Mouse (Mus musculus) layer of hippocampus, postnatal 14 days (tissue): Measurements from ENCODE around the gene Ptpn14. TPM values are rescaled to one million over a fixed set of nuclear protein-coding genes. Genes with fewer than 3 reads are reported as not detected.

Source experiments
- DNase-seq, 2 experiments: peaks; one replicate each; pipeline ENCODE4 v3.0.0; 2021 to 2022; ENCODE audit warnings: low spot score in 2 of 2, mixed read lengths in 1 of 2
- total RNA-seq, 2 experiments: library from RNA; stranded (reverse); gene quantifications; 2 replicates each; pipeline ENCODE4 v1.2.3; 2021

Ptpn14 gene
- total RNA-seq, 2 experiments from 2014 or later: 12.0 to 15.7 TPM

DNA sequence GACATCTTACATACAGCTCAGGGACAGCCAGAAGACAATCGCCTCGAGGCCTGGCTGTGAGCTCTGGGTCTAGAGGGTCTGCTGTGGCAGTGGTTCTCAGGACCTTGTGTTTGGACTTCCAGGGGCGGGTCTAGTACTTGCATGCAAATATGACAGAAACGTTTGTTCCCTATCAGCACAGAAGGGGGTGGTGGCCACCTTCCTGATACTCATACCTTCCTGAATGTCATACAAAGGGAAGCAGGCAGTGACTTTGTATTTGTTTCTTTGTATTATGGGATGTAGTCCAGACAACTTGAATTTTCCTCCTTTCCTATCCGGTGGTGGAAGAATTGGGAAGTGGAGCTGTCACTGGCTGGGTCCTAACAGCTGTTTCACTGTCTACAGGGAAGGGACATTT lies 36.2 kb downstream of the Ptpn14 start:
- no peak for DNase-seq

DNA sequence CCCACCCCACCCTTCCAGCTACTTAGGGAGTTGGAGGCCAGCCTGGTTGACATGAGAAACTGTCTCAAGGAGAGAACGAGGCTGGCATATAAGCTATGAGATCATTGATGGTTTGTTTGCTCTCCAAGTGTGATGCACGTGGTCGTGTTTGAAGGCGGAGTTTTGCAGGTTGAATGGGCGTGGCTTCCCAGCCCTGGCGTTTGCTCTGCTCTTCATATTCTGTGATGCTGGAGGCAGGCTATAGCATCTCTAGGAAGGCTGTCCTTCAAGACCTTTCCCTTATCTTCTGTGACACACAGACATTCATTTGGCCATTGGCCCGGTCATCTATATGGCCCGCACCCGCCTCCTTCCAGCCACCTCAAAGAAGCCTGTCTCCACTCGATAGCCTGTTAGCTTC lies 39.1 kb downstream of the Ptpn14 start:
- no peak for DNase-seq

DNA sequence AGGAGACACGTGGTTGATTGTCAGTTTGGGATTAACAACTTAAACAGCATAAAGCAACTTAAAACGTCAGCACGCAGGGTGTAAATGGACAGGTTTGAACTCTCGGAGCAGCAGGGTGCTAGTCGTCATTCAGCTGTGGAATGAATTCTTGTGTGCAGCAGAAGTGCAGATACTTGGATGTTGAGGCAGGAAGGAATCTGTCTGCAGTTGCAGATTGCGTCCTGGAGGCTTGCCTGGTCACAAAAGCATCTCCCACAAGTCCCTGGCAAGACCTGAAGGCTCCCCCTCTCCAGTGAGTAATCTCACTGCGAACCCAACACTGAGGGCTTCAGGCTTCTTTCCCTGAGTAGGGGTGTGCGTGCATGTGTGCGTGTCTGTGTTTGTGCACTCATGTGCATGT lies 39.8 kb downstream of the Ptpn14 start:
- DNase-seq: no peak

DNA sequence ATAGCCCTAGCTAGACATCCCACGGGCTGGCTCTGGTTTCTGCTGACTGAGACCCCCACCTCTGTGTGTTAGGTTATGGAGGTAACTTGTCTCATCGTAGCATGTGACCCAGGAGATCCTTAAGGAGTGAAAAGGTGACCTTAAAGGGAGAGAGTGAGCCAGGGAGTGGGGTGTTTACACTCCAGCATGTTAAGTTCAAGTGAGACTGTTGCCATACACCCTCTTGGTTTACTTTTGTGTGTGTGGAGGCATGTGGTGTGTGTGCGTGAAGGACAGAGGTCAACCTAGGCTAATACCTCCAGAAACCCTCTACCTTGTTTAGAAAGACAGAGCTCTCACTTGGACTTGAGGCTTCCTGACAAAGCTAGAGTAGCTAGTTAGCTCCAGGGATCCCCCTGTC lies 42.4 kb downstream of the Ptpn14 start:
- no peak for DNase-seq

DNA sequence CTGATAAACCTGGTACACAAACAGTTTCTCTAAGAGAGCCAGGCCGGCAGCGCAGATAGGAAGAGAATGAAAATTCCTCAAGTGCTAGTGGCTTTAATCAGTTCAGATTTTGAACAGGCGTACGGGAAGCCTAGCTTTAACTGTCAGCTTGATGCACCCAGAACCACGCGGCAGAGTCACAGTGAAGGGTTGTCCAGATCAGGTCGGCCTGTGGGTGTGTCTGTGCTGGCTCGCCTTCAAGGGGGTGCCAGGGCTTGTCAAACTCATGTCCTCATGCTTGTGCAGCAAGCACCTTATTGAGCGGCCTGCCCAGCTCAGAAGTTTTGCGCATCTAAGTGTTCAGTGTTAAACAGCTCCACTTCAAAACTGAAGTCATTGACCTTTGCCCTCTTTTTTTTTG lies 44.6 kb downstream of the Ptpn14 start:
- no peak for DNase-seq

DNA sequence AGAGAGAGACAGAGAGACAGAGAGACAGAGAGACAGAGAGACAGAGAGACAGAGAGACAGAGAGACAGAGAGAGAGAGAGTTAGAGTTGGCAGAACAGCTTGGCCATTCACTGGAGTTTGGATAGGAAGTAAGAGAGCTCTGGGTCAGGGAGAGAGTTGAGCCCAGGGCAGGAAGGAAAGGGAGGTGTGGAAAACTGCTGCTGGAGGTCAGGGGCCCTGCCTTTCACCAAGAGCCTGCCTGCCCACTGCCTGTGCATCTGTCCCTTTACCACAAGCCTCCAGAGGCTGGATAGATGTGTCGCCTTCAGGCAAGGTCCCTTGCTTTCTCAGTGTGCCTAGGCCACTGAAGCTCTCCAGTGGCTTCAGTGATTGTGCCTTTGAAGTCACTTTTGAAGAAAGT lies 46.7 kb downstream of the Ptpn14 start:
- no peak for DNase-seq

DNA sequence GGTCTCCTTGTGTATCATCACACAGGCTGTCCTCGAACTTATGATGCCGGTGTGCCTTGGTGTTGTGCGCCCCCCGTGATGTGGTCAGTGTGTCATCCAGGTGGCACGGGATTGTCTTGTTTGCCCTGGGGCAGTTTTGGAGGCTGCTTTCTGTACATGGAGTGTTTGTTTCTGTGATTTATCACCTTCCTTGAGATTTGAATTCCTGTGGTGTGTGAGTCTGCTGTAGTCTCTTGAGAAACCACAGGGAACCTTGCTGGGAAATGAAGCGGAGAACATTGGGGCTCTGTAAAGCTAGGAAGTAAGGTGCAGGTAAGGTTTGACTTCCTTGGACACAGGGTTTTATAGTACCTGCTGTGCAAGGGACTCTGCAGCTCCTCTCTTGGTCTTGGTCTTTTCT lies 49.1 kb downstream of the Ptpn14 start:
- no peak for DNase-seq

DNA sequence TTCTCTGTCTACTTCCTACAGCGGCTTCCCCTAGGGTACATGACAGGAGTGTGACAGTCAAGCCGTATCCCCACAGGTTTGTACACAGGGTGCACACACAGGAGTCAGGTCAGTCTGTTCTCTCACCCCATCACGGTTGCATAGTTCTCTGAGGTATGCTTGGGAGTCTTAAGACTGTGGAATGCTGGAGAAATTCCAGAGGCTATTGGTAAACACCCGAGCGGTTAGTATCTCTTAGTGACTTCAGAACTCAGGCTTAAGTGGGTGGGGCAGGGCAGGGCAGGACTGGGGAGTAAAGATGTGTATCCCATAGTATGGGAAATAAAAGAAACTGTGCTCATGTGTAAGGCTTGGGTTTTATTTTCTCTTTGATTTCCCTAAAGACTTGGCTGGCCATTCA lies 50.3 kb downstream of the Ptpn14 start:
- no peak for DNase-seq

DNA sequence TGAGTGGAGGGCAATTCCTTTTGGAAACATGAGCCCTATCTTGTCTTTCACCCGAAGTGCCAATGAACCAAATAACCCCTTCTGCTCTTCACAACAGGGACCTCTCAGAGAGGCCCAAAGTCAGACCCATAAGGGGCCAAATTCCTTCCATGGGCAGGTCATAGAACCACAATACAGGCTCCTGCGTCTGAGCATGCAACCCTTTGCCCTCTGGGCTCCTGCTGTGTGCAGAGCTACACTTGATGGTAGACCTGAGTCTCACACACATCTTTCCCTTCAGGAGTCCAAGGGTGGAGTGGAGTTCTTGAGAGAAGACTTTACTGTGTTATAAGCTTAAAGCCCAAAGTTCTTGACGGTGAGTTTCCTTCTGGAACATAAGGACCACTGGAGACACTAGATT lies 51.2 kb downstream of the Ptpn14 start:
- no peak for DNase-seq

DNA sequence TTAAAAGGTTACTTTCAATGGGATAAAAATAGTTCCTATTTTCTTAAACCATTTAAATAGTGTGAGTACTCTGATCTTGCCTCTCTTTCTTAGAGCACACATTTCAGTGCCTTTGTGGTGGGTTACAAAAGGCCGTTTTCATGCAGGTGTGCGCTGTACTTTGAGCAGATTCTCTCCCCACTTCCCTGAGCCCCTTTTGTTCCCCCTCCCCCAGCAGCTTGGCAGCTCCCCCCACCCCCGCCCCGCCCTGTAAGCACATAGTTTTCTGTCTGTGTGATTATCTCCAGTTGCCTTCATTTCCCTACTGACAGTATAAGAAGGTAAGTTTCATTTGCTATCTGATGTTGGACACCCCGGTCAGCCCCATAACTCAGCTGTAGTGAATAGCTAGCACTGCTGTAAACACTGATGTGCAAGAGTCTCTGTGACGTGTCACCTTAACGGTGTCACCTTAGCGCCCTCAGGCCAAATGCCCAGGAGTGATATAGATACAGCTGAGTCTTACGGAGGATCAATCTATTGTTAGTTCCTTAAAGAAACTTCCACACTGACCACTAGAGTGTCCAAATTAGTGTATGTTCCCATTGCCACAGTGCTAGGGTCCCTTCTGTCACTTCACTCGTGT lies 53.8 kb downstream of the Ptpn14 start:
- DNase-seq: no peak

DNA sequence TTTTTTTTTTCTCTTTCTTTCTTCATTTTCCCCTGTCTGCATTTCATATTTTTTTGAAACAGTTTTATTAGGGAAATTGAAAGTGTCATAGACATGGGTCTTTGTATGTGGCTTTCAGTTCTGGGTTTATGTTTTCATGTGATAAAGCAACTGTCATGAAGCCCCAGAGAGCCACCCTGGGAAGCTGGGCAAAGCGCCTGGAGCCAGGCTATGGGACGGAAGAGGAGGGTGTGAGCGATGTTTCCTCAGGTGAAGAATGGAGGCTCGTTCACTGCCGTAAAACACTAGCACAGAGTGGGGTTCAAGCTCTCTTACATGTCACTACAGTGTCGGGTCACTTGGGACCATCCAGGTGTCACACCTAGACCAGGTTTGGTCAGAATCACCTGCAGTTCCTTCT lies 54.6 kb downstream of the Ptpn14 start:
- DNase-seq: no peak

DNA sequence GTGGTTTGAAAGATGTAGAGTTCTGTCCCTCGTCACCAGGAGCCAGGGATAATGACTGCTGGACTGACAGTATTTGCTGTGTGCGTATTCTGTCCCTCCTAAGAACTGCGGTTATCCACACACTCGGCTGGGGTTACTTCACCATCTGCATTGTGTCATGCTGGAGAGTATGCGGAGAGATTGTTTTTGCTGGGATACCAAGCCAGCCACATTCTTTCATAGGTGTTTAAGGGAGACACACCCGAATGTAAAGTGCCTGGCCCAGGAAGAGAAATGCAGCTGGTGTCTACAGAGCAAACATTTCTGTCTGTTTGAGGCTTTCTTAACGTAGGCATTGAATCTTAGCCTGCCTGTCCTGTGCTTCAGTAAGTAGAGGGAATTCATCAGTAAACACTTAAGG lies 56.4 kb downstream of the Ptpn14 start:
- no peak for DNase-seq

DNA sequence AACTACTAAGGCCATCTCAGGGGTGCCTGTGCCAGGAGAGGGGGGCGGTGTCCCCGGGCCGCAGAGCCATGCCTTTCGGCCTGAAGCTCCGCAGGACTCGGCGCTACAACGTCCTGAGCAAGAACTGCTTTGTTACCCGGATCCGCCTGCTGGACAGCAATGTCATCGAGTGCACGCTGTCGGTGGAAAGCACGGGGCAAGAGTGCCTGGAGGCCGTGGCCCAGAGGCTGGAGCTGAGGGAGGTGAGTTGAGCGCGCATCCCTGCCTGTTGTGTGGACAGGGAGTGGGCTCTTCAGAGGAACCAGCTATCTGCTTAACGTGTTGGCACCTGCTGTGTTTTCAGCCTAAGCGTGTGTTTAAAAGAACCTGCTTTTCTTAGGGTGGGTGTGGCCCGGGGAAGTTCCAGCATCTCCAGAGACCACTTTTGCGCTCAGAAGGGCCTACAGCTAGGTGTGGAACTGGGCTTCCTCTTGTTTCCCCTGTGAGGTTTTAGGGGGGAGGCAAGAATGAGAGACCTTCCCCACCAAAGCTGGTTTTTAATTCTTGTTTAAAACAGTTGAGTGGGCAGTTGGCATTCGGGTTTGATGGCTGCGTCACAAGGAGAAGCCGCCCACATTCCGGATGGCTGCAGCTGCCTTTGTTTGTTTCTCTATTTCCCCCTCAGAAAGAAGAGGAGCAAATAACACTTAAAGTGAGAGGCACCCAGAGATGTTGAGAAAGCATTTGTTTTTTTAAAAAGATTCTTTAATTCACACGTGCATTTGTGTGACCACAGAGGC lies 58.8 kb downstream of the Ptpn14 start:
- peak; percentile 59 to 61 for DNase-seq

DNA sequence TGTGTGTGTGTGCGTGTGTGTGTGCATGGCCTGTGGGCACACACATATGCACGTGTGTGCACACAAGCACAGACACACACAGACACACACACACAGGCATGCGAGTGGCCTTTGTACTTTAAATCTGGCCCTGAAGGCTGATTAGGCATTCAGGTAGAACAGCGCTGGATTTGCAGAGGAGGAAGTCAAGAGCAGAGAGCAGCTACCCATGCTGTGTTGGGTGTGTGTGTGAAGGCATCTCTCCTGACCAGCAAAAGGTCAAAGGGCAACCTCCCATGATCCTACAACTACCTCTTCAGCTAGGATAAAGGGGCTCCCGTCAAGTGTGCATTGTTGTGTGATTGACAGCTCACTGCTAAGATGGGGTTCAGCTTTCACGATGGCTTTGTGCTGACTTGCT lies 61.5 kb downstream of the Ptpn14 start:
- no peak for DNase-seq

DNA sequence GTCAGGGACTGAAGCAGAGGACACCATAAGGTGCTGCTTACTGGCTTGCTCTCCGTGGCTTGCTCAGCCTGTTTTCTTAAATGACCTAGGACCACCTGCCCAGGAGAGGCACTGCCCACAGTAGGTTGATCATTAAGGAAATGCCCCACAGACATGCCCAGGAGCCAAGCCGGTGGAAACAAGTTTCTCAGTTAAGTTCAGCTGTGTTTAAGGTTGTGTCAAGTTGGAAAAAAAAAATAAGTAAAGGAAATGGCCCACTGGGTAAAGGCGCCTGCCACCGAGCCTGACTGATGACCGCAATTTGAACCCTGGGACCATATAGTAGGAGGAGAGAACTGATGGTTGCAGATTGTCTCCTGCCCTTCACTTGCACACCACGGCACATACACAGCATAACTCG lies 62.6 kb downstream of the Ptpn14 start:
- DNase-seq: no peak

DNA sequence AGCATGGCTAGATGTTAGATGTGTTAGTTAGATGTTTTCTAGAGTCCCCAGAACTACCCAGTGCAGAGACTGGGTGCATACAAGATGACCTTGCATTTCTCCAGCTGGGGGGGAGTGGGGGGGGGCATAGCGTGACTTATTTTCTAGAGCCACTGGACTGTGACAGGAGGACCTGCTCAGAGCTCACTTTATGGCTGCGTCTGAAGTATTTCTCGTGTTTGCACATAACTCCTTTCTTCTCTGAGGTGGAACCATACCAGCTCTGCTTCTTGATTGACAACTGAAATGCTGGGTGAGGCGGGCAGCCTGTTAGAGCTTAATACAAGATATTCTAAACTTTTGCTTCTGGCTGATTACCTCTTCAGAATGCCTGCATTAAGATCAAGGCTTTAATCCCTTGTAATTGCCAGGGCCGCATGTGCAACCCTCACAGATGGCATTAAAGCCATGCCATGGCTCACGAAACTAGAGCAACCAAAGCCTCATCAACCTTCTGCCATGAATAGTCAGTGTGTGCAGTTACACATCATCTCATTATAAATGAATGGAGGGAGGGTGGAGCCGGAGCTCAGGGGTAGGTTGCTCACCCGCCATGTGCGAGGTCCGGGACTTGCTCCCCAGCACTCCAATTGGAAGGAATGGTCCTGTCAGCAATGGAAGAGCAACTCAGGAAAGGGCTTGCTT lies 63.6 kb downstream of the Ptpn14 start:
- no peak for DNase-seq

DNA sequence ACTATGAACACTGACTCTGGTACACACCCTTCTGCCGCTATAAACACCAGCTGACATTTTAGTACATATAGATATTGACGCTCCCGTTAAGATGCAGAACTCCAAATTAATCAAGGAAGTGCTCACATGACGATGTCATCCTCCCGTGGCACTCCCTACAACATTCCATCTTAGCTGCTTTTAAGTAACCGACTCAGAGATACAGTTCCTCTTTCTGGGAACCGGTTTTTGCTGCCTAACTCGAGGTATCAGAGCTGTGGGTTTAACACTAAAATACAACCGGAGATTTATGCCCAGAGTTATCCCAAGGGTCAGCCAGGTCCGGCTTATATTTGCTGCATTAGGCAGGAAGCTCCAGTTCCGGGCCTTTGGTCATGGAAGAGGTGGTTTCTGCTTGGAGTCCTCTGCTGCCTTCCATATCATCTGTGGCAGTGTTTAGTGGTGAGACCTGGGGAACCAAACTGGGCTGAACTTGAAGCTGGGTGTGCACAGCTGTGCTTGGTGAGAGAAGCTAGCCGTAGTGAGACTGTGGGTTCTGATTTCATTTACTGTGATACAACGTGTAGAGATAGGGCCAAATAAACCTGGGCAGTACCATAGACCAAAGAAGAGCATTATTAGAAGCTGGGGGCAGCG lies 64.6 kb downstream of the Ptpn14 start:
- no peak for DNase-seq

DNA sequence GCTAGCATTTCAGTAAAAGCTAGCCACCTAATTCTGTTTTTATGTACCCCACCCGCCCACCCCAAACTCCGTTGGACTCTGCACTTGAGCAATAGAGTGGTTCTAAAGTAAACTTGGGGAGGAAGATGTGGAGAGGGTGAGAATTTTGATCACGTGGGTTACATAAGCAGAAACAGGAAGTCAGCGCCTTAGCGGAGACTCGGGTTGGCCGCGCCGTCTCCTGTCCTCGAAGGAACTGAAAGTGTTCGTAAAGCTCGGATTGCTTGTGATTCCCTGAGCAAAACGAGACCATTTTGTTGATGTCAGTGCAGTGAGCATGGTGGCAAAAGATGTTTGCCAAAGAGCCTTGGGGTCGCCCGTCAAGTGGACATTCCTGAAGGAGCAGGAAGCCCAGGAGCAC lies 70.9 kb downstream of the Ptpn14 start:
- DNase-seq: no peak

DNA sequence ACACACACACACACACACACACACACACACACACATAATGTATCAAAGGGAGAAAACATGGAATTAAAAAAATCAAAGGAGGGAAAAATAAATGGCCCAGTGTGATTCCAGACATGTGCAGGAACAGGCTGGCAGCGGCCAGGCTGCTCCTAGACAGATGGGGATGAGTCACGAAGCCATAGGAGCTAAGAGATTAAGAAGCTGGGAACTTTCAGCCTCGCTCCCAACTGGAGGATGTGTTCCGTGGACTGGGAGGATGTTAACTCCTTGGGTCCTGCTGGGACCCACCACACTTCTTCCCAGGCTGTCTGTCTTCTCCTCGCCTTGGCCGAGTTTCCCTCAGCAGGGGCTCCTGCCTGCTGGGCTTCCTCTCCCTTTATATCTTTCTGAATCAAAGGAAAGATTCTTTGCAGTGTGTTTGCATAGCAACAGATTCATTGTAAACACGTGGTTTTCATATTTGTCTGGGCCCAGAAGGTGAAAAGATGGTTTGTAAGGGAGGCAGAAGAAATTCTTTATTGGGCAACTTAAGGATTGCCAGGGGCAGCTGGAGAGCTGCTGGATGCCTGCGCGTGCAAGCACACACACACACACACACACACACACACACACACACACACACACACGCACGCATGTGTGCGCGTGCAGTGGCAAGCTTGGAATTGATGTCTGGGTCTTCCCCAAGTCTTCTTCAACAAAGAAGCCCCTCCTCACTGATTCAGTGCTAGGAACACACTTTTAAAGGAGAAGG lies 72.3 kb downstream of the Ptpn14 start:
- peak; percentile 25 to 31 for DNase-seq

DNA sequence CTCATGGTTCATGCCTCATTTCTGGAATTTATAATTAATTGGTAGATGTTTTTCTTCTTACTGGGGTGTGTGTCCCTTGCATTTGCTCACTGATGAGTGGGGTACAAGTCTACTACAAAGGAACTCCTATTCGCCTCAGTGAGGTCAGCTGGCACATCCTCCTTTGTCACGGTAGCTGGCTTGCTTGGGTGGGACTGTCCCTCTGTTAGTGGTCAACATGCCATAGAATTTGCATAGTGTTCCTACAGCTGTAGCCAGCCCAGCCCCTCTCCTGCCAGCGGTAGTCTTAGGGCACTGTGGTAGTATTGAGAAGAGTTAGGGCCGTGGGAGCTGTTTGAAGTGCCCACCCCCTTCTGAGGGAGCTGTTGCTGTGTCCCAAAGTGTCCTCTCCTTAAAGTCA lies 73.2 kb downstream of the Ptpn14 start:
- no peak for DNase-seq

DNA sequence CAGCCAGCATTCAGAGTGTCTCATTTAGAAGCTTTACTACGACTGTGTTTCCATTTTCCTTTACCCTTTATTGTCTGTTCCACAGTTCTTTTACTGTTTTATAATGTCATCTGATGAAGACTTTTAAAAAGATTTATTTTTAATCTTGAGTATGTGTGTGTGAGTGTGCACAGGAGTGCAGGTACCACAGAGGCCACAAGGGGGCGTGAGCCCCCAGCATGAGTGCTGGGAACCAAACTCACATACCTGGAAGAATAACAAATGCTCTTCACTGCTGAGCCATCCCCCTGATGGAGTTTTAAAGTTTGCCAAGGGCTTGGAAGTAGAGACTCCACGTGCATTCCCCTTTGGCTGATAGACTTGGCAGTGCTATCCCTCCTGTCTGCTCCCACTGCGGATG lies 74.5 kb downstream of the Ptpn14 start:
- no peak for DNase-seq
